Mouse (Mus musculus) left cerebral cortex, adult 2 months (tissue): ENCODE data around the gene Gkn3. TPM values are rescaled to one million over a fixed set of nuclear protein-coding genes. Genes with fewer than 3 reads are reported as not detected.

ENCODE experiments used
- DNase-seq, 2 experiments: peaks; one replicate each; pipeline ENCODE4 v3.0.0; 2021 to 2022; ENCODE audit warnings: low spot score in 2 of 2, mixed read lengths in 1 of 2; ENCODE audit errors: extremely low spot score in 1 of 2
- H3K27ac ChIP-seq: fragments of 200-600 bp; 2 replicates; pipeline ENCODE4 v1.8.1; 2022
- H3K4me3 ChIP-seq: fragments of 200-600 bp; 2 replicates; pipeline ENCODE4 v1.8.1; 2022
- CTCF ChIP-seq: fragments of 200-600 bp; IDR thresholded peaks from 2 replicates; pipeline ENCODE4 v1.8.1; 2022; ENCODE audit warnings: antibody characterized with exemption, mild to moderate bottlenecking, moderate library complexity
- intact Hi-C: fragments of 180-260 bp; cut with DNase I; formaldehyde crosslinking; loops from one replicate; pipeline ENCODE4 v1.15.1; 2025
- total RNA-seq, 2 experiments: library from RNA; stranded (reverse); gene quantifications; 2 replicates each; pipeline ENCODE4 v1.2.3; 2021

Gkn3 gene
- total RNA-seq, 2 experiments from 2014 or later, result 2.5 to 4.9 TPM

DNA sequence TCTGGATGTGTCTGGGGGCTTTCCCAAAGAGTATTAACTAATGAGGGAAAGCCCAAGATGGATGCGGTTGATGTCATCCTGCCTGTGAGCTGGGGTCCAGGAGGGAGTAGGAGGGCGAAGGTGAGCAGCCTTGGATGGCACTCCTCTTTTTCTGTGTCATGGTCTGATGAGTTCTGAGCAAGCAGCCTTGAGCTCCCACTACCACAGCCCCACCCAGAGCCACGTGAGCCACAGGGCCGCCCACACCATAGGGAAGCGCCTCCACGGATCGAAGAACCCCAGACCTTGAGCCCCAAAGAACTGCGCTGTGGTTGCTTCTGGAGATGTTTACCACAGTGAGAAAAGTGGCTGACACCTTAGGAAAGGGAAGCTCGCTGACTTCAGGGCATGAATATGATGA lies 6.0 kb upstream of the Gkn3 start:
- intact Hi-C loops, result loop anchor here (5.0 kb wide), 2 partner anchors 128 to 278 kb away; partner anchors contain the start of gene Aplf
- DNase-seq, result no peak
- no peak for TF ChIP-seq CTCF
- Histone ChIP-seq H3K27ac (no peak overlapping the region), H3K4me3 (no peak overlapping the region)

DNA sequence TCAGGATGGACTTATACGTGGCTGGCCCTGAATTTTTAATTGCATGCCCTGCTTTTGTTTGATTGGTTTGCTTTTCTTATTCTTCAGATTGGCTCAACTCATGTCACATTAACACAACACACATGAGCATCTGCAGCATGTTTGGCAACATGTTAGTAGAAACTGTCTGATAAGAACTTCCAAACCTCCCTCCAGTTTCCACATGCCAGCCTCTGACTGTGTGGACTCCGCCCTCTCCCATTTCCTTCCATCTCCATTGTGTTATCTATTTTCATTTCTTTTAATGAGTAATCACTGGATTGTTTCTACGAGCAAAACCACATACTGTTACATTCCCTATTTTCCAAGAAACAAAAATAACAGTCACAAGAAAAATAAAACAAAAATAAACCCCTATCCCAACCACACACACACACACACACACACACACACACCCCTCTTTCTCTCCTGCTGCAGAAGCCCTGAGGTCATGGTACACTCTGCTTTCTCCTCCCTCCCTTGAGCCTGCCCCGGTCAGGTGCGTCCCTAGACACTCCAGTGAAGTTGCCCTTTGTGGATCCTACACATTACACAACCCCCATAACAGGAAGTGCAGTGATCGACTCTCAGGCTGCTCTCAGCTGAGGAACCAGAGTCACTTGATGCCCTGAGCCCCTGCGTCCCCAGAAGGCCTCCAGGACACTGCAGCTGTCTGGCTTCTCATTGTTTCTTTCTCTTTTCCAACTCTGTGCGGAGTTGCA lies 4.9 kb upstream of the Gkn3 start:
- no peak overlapping the region for H3K4me3 ChIP-seq
- intact Hi-C loops, result no loop called here
- TF ChIP-seq CTCF, result no peak
- no peak overlapping the region for H3K27ac ChIP-seq
- DNase-seq, result no peak

DNA sequence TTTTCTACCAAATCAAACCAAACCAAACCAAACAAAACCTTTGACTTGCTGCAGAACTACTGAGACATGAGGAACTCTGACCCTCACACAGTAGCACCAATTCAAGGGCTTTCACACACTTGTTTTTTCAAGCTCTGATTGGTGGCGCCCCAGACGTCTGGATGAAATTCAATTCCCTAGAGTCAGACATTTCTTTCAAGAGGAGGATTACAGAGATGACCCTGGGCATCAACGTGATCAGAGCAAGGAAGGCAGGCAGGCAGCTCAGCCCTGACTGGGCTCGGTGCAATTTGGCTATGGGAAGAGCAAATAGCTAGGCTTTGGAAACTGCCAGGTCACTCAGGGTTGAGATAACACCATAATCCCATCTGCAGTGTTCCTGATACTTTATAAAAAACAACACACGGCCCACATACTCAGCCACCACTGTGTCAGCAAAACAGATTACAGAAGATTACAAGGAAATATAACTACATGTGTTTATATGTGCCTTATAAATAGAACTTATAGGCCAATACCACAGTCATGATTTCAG lies 787 bp upstream of the Gkn3 start:
- TF ChIP-seq CTCF, result no peak
- intact Hi-C loops, result no loop called here
- no peak for DNase-seq
- no peak overlapping the region for H3K27ac ChIP-seq
- no peak overlapping the region for H3K4me3 ChIP-seq

DNA sequence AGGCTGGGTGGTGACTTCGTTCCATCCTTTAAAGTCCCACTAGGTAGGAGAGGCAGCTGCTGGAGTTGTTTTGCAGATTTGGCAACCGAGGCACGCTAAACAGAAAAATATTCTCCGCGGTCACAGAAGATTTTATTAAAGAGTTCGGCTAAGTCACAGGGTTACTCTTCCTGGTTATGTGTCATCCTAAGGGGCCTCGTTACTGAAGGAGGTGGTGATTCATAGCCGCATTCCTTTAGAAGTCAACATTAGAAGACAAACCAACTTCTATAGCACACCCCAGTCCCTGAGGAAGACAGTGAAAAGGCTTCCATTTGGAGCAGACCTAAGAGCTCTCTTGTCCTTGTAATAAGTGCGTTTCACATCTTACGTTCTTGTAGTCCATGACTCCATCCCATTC lies 2.1 kb downstream of the Gkn3 start:
- DNase-seq, result no peak
- TF ChIP-seq CTCF, result no peak
- Histone ChIP-seq H3K27ac (no peak overlapping the region), H3K4me3 (no peak overlapping the region)
- intact Hi-C loops, result loop anchor here (1.0 kb wide), 2 partner anchors 51 to 285 kb away; partner anchors contain the start of gene Antxr1

DNA sequence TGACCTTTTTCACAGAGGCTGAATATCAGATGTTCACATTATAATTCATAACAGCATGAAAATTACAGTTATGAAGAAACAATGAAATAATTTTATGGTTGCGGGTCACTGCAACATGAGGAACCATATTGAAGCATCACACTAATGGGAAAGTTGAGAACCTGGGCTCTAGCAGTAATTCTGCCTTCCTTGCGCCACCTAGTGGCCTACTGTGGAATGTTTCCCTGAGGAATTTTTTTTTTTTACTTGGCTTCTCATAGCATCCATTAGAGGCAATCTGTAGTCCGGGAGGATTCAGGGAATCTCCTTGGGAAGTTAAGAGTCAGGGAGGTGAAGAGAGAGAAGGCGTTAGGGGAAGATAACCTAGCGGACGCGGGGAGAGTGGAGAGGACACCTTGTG lies 2.5 kb downstream of the Gkn3 start:
- Histone ChIP-seq H3K27ac (no peak overlapping the region), H3K4me3 (no peak overlapping the region)
- DNase-seq, result peak; percentile 67 to 78
- intact Hi-C loops, result loop anchor here (1.0 kb wide), 2 partner anchors 51 to 285 kb away; partner anchors contain the start of gene Antxr1
- peak; percentile 94 for TF ChIP-seq CTCF

DNA sequence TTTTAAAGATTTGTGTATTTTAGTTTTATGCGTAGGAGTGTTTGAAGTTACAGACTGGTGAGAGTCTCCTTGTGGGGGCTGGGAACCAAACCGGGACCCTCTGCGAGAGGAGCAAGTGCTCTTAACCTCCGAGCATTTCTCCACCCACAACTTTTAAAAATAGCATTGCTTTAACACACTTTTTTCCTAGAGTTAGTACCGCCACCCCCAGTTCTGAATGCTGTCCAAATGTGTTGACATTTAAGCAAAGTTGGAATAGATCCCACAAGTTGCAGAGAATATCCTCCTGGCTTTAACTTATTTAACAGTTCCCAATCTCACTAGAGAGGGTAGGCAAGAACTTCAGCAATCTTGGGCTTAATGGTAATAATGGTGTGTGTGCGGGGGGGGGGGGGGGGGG lies 4.0 kb downstream of the Gkn3 start:
- no peak for TF ChIP-seq CTCF
- Histone ChIP-seq H3K4me3 (no peak overlapping the region; the same call in none of the 2 replicates), H3K27ac (no peak overlapping the region)
- intact Hi-C loops, result no loop called here
- peak in 1 of 2 experiments; percentile 22 for DNase-seq

DNA sequence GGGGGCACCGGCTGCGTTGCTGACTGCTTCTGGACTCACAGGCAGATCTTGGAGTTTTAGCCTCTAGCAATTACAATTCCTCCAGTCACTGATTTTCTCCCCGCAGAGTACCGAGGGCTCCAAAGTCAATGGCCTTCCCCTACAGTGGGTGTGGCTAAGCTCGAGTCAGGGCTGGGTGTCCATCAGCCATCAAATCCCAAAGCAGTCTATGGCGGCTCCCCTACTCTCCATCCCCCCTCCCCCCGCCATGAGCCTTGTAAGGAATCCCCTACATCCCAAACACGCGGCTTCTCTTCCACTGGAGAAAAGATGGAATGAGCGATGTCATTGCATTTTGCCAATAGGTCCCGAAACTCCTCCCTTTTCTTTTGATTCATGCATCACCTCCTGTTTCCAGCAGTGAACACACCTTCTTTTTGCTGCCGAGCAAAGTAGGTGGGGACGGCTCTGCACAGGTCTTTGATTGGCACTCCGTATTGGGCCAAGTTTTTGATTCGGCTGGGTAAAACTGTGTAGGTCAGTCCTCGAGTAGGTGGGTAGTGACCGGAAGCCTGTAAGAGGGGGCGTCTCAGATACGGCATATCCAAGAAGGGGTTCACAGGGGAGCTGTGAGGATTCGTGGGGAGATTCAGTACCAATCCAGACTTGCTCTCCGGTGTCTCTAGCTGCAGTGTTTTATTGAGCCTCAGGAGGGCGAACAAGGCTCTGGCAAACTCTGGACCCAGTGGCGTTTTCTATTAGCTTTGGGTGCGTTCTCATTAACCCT lies 4.6 kb downstream of the Gkn3 start:
- intact Hi-C loops, result no loop called here
- peak; percentile 16 to 21 for DNase-seq
- peak overlapping the region; percentile 28 for H3K4me3 ChIP-seq
- H3K27ac ChIP-seq, result no peak overlapping the region
- TF ChIP-seq CTCF, result peak; percentile 66

DNA sequence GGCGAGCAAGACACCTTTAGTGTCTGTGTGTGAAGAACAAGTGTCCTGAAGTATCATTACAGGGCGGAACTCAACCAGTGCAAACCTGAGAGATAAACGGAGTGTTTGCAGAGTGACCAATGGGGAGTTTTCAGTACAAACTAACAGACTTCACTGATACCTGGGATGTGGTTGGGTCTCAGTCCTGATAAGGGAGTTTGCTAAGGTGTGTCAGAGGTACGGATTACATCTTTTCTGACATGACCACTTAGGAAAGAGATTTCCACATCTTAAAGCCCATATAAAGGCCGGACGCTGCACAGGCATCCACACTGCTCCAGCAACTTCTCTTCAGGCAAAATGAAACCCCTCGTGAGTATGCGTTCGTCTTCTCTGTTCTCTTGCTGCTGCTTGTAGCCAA lies 15.7 kb downstream of the Gkn3 start, which contains the start of gene Gkn2:
Gkn2 (plus strand) TSS at position 301 of the 400 bp plus-strand sequence.
- no peak within 1 kb of the TSS for H3K4me3 ChIP-seq
- no peak within 1 kb of the TSS for H3K27ac ChIP-seq
- intact Hi-C loops, result no loop called here
- TF ChIP-seq CTCF, result no peak
- no peak for DNase-seq

DNA sequence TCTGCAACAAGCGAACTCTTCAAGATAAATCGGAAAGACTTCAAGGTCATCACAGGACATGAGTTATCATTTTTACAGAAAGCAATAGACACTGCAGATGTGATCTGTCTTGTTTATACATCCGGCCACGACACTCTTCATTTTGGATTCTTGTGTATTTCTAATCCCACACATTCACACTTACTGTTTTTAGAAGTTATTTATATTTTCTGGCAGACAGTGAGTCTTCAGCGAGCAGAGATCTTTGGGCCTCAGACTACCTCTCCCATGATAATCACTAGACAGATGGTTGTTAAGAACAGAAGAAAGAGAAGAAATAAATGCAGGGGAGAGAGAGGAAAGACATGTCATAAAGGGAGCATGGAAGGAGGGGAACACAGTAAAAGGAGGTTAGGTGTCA lies 19.5 kb downstream of the Gkn3 start:
- intact Hi-C loops, result no loop called here
- Histone ChIP-seq H3K27ac (peak overlapping the region; percentile 47), H3K4me3 (no peak overlapping the region)
- DNase-seq, result no peak
- TF ChIP-seq CTCF, result no peak

DNA sequence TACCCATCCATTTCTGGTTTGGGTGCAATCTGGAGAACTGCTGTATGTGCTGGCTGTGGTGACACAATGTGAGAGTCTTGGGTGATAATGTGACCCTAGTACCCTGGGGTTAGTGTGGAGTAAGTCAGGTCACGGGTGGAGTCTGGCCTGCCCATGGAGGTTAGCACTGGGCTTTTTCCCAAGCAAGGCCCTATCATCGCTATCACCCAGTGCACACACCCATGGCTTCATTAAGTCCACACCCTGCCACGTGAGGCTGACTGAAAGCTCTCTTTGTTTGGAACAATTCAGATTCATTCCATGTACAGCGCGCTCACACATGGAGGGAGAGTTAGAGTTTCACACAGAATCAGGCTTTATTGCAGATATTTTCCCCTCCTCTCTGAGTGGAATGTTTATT lies 34.3 kb downstream of the Gkn3 start:
- DNase-seq, result no peak
- no peak overlapping the region for H3K4me3 ChIP-seq
- TF ChIP-seq CTCF, result no peak
- intact Hi-C loops, result no loop called here
- no peak overlapping the region for H3K27ac ChIP-seq

DNA sequence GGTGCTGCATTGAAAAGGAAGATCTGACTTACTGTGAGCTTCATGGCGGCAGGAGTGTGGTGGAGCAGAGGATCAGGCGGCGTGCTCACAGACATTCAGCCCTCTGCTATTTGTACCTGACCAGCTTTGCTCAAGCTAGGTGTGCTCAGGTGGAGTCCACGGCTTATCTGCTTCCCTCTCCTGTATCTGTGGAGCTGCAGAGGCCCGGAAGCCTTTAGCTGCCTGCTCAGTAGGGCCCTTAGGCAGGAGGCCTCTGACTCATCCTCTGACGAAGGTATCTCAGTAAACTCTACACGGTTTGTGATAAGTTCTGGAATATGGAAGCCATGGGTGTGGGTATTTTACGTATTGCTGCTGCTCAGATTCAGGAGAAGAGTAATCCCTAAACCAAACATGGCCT lies 37.9 kb downstream of the Gkn3 start, which contains the start of gene Gkn1:
Gkn1 (minus strand) TSS at position 114 of the 400 bp plus-strand sequence.
- TF ChIP-seq CTCF, result no peak
- intact Hi-C loops, result no loop called here
- H3K27ac ChIP-seq, result no peak within 1 kb of the TSS
- no peak within 1 kb of the TSS for H3K4me3 ChIP-seq
- DNase-seq, result no peak

DNA sequence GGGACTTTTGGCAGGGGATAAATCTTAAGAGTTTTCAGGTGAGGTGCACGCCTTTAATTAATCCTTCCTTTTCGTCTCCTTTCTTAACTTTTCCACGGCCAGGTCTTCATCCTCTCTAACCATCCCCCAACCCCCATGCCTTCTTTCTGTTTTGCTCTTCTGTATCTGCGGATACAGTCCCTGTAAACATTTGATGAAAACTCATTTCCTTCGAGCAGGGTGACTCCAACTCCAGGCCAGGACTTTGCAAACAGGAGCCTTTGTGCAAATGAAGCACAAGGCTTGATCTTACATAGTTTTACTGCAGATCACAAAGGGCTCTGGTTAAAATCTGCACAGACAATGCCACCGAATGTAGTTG lies 52.8 kb downstream of the Gkn3 start:
- TF ChIP-seq CTCF, result no peak
- H3K4me3 ChIP-seq, result peak overlapping the region; percentile 72; the same call in 1 of the 2 replicates
- intact Hi-C loops, result loop anchor here (1.0 kb wide), 2 partner anchors 50 to 235 kb away; no protein-coding TSS in a partner anchor
- H3K27ac ChIP-seq, result peak overlapping the region; percentile 20; the same call in 1 of the 2 replicates
- no peak for DNase-seq
